Mouse (Mus musculus) forebrain, postnatal 0 days (tissue): Measurements from ENCODE around the gene Serpinb6c. TPM values are rescaled to one million over a fixed set of nuclear protein-coding genes. Genes with fewer than 3 reads are reported as not detected.

Experiments
- ATAC-seq: fragments of 200-750 bp; cut with Nextera tagmentation; 2 replicates; pipeline ENCODE4 v1.8.0; 2017; ENCODE audit warnings: mild to moderate bottlenecking, moderate library complexity
- DNase-seq: peaks from one replicate; pipeline ENCODE4 v3.0.0-alpha.2; 2015
- H3K27ac ChIP-seq: fragments of 300-500 bp; sonication (generic); 2 replicates; pipeline ENCODE4 v1.5.1; 2014; ENCODE audit warnings: low read depth, mild to moderate bottlenecking, antibody characterized with exemption, low read length, moderate library complexity, mixed read lengths
- H3K27me3 ChIP-seq: fragments of 300-500 bp; sonication (generic); 2 replicates; pipeline ENCODE4 v1.6.1; 2014; ENCODE audit warnings: mild to moderate bottlenecking, low read length, mixed read lengths; ENCODE audit not compliant: insufficient read depth
- H3K36me3 ChIP-seq: fragments of 300-500 bp; sonication (generic); 2 replicates; pipeline ENCODE4 v1.6.1; 2014; ENCODE audit warnings: mild to moderate bottlenecking, moderate library complexity; ENCODE audit not compliant: insufficient read depth
- H3K4me1 ChIP-seq: fragments of 300-500 bp; sonication (generic); 2 replicates; pipeline ENCODE4 v1.6.1; 2014; ENCODE audit warnings: antibody characterized with exemption; ENCODE audit not compliant: insufficient read depth
- H3K4me2 ChIP-seq: fragments of 300-500 bp; sonication (generic); 2 replicates; pipeline ENCODE4 v1.6.1; 2014; ENCODE audit warnings: low read depth, mild to moderate bottlenecking, moderate library complexity
- H3K4me3 ChIP-seq: fragments of 300-500 bp; sonication (generic); 2 replicates; pipeline ENCODE4 v1.5.1; 2014; ENCODE audit warnings: low read depth, low read length, mixed read lengths
- H3K9ac ChIP-seq: fragments of 300-500 bp; sonication (generic); 2 replicates; pipeline ENCODE4 v1.6.1; 2014; ENCODE audit warnings: mild to moderate bottlenecking
- H3K9me3 ChIP-seq: fragments of 300-500 bp; sonication (generic); 2 replicates; pipeline ENCODE4 v1.6.1; 2016; ENCODE audit warnings: low read length
- CTCF ChIP-seq: sonication (generic); IDR thresholded peaks from 2 replicates; pipeline ENCODE4 v1.5.1; 2016; ENCODE audit warnings: antibody characterized with exemption, control low read depth, low read depth
- WGBS: fragments of 180-500 bp; shearing (Covaris S2); extraction: QIAGEN DNeasy Blood & Tissue Kit; methylation state at CpG from one replicate; pipeline ENCODE4 v1.1.7; 2014; 5-methylcytosine and 5-hydroxymethylcytosine counted together
- polyA plus RNA-seq: library from polyadenylated mRNA; unstranded; fragments of >200 nt; fragmentation: Nextera tagmentation; extraction: Ambion mirVana; gene quantifications from 2 replicates; pipeline ENCODE4 v1.2.1, GENCODE M21; 2015
- total RNA-seq: library from RNA; depleted of rRNA; stranded (reverse); fragments of >200 nt; gene quantifications from 2 replicates; pipeline ENCODE4 v1.2.3, GENCODE M21; 2014

The Serpinb6c gene
- total and polyA plus RNA-seq, 2 experiments from 2014 or later = 0.23 to 2.2 TPM

DNA sequence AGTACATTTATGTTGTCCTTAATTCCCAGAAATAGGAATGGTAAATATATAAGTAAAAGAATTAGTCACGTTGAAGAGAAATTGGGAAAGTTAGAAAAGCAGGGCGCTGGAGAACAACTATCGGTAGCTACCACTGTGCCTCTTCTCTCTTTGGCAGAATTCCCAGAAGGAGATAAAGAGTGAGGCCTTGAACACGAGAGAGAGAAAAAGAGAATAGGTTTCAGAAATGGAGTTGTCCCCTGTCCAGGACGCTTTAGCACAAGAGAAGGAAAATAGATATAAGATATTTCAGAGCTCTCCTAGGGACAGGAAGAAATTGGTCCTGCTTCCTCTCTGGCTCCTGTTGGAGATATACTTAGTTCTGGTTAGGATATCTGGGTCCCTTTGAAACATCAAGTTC is 31.6 kb upstream of the Serpinb6c start:
- no peak overlapping the region for H3K4me2 ChIP-seq
- no peak overlapping the region for H3K4me3 ChIP-seq
- H3K9ac ChIP-seq = no peak overlapping the region
- H3K36me3 ChIP-seq = no peaks in the 10 kb centered on the region
- no peak for TF ChIP-seq CTCF
- no peak for ATAC-seq
- no peaks in the 10 kb centered on the region for H3K27me3 ChIP-seq
- no peaks in the 10 kb centered on the region for H3K4me1 ChIP-seq
- H3K9me3 ChIP-seq = no peaks in the 10 kb centered on the region
- WGBS = 49% methylated on average over 5 of the region's 5 CpGs
- DNase-seq = no peak
- H3K27ac ChIP-seq = no peak overlapping the region

DNA sequence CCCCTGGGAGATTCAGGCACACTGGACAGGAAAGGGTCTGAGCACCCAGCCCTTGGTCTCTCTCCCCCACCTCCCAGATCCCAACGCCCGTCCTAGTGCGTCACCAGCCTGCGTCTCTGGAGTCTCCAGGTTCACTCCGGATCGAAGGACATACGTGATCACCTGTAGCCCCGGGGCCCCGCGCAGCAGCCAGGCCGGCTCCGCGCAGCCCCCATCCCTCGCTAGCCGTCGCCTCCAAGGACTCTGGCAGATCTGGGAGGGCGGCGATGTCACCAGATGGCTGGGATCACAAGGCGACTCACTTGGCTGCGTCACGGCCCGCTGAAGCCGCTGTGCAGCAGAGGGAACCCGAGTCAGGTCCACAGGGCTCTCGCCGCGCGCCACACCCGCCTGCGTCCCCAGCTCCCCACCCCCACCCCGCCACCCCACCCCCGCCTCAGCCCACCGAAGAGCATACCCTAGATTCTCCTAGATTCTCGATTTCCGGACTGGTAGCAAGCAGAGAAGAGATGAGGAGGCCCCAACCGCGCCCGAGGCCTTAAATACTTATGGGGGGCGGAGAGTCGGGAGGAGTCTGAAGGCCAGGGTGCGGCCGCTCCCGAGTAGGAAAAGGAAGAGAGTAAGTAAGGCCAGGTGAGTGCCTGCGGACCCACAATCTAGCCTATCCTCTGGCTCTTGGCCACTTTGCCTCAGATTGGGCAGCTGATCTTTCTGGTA is 30.1 kb upstream of the Serpinb6c start:
- H3K36me3 ChIP-seq = no peaks in the 10 kb centered on the region
- no peak for TF ChIP-seq CTCF
- H3K4me3 ChIP-seq = peak overlapping the region; percentile 66
- WGBS = 2% methylated on average over 44 of the region's 44 CpGs
- ATAC-seq (peak; percentile 87), DNase-seq (peak; percentile 49)
- peak overlapping the region; percentile 70; the same call in 1 of the 2 replicates for H3K27ac ChIP-seq
- no peaks in the 10 kb centered on the region for H3K9me3 ChIP-seq
- peak overlapping the region; percentile 77 for H3K4me2 ChIP-seq
- H3K9ac ChIP-seq = peak overlapping the region; percentile 91
- H3K4me1 ChIP-seq = no peaks in the 10 kb centered on the region
- H3K27me3 ChIP-seq = no peaks in the 10 kb centered on the region

DNA sequence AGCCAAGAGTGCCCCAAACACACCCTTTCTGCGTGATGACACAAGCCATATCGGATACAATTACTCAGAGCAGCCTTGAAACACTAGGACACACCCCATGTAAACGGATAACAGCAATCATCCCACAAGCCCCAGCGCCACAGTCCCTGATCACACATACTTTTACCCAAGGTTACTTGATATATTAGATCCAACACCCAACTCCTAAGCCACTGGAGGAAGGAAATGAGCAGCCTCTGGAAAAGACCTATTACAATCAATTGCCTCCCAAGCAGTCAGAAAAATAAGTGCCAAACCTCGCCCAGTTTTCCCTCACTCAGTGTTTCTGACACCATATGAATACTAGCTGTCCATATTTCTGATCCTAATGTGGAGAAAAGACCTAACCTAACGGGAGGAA is 29.2 kb upstream of the Serpinb6c start:
- Histone ChIP-seq H3K4me2 (peak overlapping the region; percentile 77), H3K4me3 (peak overlapping the region; percentile 66), H3K9me3 (no peaks in the 10 kb centered on the region), H3K27ac (no peak overlapping the region), H3K27me3 (no peaks in the 10 kb centered on the region), H3K9ac (no peak overlapping the region), H3K4me1 (no peaks in the 10 kb centered on the region), H3K36me3 (no peaks in the 10 kb centered on the region)
- DNase-seq (no peak), ATAC-seq (no peak)
- no peak for TF ChIP-seq CTCF
- 74% methylated on average over 6 of the region's 6 CpGs for WGBS

DNA sequence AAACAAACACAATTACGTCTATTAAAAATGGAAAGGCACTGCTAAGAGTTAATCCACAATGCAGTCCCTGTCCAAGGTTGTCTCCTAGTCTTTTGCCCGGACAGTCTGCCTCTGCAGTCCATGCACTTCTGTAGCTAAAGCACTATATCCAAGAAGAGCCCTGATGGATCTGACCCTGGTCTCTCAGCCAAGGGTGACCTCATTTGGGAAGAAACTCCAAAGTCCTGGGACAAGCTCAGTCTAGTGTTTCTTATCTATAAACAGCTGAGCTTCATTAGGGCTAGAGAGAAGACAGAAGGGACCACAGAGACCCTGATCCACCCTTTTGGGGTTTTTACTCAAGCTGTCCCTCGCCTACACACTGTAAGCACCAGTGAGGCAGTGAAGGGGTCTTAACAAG is 25.4 kb upstream of the Serpinb6c start:
- Histone ChIP-seq H3K36me3 (peaks cover 7% of the 10 kb centered on the region; the same call in 1 of the 2 replicates), H3K27ac (no peak overlapping the region), H3K4me2 (no peak overlapping the region), H3K9me3 (no peaks in the 10 kb centered on the region), H3K4me3 (no peak overlapping the region), H3K27me3 (no peaks in the 10 kb centered on the region), H3K4me1 (no peaks in the 10 kb centered on the region), H3K9ac (no peak overlapping the region)
- ATAC-seq (no peak), DNase-seq (no peak)
- no peak for TF ChIP-seq CTCF
- WGBS = 91% methylated on average over 3 of the region's 3 CpGs

DNA sequence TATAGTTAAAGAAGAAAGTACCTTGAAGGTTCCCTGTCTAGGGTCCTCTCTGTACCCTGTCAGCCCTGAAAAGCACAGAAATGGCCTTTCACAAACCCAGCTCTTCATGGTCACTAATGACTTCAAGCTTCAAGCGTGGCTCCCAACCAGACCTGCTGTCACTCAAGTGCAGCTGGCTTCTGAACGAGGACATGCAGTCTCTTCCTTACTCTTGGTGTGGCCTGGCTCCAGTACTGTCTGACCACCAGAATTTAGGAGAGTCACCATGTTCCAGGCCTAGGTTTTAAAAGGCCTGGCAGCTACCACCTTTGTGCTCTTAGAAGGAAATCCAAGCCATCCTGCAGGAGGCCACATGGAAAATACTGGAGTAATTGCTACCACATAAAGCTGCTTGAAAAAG is 24.8 kb upstream of the Serpinb6c start:
- H3K9me3 ChIP-seq = no peaks in the 10 kb centered on the region
- no peak overlapping the region for H3K27ac ChIP-seq
- H3K4me3 ChIP-seq = no peak overlapping the region
- 82% methylated on average over 2 of the region's 2 CpGs for WGBS
- H3K27me3 ChIP-seq = no peaks in the 10 kb centered on the region
- H3K4me1 ChIP-seq = no peaks in the 10 kb centered on the region
- no peak for ATAC-seq
- TF ChIP-seq CTCF = no peak
- H3K36me3 ChIP-seq = peaks cover 7% of the 10 kb centered on the region; the same call in 1 of the 2 replicates
- H3K9ac ChIP-seq = no peak overlapping the region
- H3K4me2 ChIP-seq = no peak overlapping the region
- no peak for DNase-seq

DNA sequence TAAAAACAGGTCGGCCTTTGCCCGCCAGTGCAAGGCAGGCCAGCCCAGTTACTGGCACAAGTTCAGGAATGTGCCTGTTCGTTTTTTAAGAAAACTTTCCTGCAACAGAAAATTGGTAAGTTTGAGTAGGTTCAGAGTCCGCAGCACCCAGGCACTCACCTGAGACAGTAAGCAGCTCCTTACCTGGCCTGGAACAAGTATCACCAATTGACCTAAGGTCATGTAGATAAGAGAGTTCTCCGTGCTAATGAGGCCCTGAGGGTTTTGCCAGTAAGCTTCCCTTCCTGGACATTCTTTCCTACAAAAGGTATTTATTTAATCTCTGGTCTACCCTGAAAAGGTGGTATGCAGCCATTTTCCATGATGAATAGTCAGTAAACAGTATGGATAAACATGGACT is 16.2 kb upstream of the Serpinb6c start:
- no peak for TF ChIP-seq CTCF
- Histone ChIP-seq H3K9me3 (no peaks in the 10 kb centered on the region), H3K4me2 (no peak overlapping the region), H3K27me3 (no peaks in the 10 kb centered on the region), H3K27ac (no peak overlapping the region), H3K36me3 (peaks cover 41% of the 10 kb centered on the region), H3K9ac (no peak overlapping the region), H3K4me1 (no peaks in the 10 kb centered on the region), H3K4me3 (no peak overlapping the region)
- DNase-seq (no peak), ATAC-seq (no peak)
- WGBS = 79% methylated on average over 5 of the region's 5 CpGs

DNA sequence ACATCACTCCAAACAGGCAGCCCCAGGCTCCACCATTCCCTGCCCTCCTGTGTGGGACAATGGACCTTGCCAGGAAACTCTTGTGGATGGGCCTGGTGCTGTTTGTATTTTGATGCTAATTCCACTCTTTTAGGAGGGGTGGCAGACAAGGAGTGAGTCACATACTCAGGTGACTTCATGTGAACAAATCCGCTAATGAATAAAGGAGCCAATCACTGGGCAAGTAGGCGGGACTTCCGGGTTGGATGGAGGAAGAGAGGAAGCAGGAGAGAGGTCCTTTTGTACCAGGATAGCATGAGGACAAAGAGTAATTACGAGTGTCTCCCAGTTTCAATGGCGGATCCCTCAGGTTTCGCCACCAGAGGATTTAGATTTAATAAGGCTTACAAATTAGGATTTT is 15.5 kb upstream of the Serpinb6c start:
- Histone ChIP-seq H3K27ac (no peak overlapping the region), H3K27me3 (no peaks in the 10 kb centered on the region), H3K4me3 (no peak overlapping the region), H3K9me3 (no peaks in the 10 kb centered on the region), H3K36me3 (peaks cover 38% of the 10 kb centered on the region), H3K9ac (no peak overlapping the region), H3K4me1 (no peaks in the 10 kb centered on the region), H3K4me2 (no peak overlapping the region)
- DNase-seq (no peak), ATAC-seq (no peak)
- no peak for TF ChIP-seq CTCF
- 89% methylated on average over 6 of the region's 6 CpGs for WGBS
